Mouse (Mus musculus) kidney, adult 8-10 months (tissue): ENCODE measurements around the gene Gm44502.

Source experiments
- DNase-seq, 2 experiments: peaks; one replicate each; pipeline ENCODE4 v3.0.0; 2022

Gene Gm44502

DNA sequence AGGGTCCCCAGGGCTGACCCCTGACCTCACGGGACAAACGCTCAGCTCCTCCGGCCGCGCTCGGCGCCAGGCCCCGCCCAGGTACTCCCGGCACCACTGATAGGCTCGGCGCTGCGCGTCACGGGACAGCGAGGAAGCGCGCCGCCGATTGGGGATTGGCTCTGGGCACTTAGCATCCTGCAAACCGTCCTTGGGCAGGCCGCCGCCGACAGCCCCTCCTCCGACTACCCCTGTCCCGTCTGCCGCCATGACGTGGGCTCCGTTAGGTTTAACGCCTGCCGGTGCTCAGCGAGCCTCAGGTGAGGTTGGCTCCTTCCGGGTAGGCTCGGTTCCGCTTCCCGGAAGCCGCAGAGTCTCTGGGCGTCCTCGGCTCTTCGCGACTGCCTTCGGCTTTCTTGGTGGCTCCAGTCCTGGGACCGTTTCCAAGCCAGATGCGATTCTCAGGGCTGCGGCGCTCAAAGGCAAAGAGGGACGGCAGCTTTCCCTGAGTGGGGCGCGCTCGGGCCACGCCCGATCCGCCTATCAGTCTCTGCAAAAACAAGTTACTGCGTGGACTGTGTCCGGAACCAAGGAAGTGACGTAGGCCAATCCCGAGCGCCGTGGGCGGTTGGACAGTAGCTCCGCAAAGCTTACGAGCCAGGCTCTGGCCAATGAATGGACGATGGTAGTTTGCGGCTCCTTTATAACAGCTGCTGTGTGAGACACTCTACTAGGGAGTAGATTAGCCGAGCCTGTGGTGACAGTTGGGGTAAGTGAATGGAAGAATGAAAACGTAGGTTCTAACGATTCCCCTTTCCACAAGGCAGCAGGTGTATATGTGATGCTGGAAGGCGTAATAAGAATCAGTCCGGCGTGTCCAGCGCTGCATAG, at the start of gene Gm44502, which contains the start of the genes C730034F03Rik and Chkb:
Gm44502 (minus strand) TSS at position 345 of the 870 bp plus-strand sequence.
C730034F03Rik (plus strand) TSS at position 238 of the 870 bp plus-strand sequence.
Chkb (minus strand) TSS at position 557 of the 870 bp plus-strand sequence.
- peak; percentile 93 to 94 for DNase-seq

DNA sequence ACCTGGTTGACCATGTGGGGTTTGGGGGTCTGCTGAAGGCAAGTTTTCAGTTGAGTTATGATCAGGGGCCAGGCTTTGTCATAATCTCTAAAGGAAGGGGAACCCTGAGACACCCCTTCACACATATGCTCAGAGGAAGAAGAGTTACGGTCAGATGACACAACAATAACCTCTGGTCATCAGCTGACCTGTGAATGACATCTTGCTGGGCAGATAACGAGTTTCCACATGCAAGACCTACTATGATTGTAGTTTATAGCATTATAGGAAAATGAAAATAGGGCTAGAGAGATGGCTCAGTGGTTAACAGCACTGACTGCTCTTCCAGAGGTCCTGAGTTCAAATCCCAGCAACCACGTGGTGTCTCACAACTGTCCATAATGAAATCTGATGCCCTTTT, 49.1 kb upstream of the Gm44502 start:
- DNase-seq = no peak

DNA sequence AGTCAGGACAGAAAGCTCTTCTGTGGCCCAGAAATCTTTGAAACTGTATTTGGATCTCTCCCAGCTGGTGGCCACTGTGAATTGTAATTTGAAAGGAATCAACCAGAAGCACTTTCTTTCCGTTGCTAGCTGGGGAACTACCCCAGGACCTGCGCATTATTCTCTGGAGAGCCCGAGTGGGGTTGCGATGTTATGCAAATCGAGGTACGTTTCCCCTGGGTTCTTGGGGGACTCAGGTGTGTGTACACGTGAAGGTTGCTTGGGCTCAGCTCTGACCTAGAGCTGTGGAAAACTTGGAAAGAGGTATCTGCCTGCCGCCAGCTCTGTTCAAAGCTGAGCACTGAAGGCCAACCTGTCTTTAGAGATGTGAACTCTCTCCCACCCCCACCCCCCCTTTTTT, 48.3 kb upstream of the Gm44502 start:
- no peak for DNase-seq

DNA sequence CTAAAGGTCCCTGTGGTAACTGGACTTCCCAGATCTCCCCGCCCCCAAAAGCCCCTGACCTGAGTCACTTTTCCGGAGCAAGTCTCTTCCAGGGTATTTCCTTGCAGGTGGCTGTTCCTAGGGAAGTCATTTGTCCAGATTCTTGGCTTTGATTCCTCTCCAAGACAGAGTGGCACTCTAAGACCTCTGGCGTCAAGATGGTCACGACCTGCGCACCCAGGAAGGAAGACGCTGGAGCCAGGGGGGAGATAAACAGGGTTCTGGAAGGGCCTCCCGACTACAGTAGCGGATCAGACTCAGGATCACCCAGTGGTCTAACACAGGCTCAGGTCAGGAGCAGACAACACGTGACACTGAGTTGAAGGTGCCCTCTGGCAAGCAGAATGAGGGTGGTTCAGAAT, 47.6 kb upstream of the Gm44502 start, which contains the start of gene Arsa:
Arsa (minus strand) TSS at position 335 of the 401 bp plus-strand sequence.
- DNase-seq = peak; percentile 53 to 64

DNA sequence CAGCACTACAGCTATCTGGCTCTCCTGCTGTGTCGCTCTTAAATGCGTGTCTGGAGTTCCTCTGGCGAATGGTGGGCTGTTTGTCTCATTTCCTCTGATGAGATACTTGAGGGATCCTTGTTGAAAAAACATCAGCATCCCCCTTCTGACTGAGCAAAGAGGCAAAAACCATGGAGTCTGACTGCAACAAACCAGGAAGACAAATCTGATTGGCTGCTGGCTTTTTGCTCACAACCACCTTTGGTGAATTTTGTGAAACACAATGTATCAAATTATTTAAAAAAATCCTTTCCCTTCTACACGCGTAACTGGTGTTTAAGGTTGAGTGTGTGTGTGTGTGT, 46.9 kb upstream of the Gm44502 start:
- DNase-seq = no peak

DNA sequence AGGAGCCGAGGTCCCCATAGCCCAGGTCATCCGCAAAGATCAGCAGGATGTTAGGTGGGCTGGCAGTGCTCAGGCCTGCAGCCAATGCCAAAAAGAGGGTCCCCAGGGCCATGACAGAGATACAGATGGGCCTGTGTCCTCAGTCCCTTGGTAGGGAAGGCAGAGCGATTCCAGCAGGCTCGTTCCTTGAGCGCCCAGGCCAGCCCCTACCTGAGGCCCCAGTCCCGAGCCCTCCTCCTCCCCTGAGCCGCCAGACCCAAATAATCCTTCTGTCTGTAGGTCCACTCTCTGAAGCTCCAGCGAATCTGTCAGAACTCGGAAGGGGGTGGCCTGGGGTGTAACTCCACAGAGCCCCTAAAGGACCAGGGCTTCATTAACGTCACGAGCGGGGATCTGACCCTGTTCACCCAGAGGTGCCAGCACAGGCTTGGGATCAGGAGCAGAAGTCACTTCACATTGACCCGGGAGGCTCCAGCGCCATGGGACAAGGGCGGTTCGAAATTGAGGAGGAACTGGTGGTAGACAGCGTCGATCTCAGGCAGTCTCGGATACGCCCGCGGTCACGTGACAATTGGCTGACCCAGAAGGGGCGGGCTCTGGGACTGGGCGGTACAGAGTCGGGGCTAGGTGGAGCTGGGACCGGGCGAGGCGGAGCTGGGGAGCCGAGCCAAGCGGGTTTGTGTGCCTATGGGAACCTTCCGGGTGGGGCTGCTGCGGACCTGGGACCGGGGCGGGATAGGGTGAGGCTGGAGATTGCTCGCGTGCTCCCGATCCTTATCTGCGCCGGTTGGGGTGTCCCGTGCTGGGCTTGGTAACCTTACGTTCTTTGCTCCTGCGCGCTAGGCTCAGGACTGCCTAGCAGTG, 46.3 kb upstream of the Gm44502 start:
- peak; percentile 94 for DNase-seq

DNA sequence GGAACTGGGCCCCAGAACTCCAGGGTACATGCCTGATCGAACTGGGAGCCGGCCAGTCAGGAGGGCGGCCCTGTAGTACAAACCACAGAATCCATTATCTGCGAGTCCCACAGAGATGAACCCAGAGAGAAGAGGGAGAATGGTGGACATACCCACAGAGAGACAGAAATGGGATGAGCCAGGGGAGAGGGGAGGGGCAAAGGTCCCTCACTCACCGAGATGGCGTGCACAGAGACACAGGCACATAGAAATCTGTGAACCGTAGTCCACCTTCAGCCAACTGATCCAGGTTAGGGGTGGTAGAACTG, 45.8 kb upstream of the Gm44502 start:
- no peak for DNase-seq

DNA sequence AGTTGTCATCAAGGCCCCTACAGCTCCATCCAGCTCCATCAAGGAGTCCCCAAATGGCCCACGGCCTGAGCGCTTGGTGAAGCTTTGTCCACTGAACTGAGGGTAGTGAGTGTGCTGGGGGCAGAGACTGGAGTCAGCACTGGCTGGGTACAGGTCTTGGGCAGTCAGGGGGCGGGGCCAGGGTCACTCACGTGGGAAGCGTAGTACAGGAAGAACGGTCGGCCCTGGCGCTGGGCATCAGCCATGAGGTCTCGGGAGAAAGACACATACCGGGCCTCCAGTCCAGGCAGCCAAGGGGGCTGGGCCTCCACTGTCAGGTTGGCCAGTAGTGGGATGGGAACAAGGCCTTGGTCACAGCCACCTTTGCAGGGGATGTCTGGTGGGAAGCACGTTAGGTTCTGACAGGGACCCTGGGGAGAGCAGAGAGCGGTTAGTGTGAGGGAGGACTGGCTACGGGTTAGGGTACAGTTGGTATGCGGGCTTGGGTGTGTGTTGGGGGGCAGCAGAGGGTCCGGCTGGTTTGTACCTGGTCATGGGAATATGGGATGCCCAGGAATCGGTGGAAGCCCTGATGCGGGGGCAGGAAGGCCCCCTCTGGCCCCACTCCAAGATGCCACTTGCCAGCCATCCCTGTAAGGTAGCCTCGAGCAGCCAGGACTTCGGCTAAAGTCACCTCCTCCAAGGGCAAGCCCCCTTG, 45.2 kb upstream of the Gm44502 start:
- no peak for DNase-seq

DNA sequence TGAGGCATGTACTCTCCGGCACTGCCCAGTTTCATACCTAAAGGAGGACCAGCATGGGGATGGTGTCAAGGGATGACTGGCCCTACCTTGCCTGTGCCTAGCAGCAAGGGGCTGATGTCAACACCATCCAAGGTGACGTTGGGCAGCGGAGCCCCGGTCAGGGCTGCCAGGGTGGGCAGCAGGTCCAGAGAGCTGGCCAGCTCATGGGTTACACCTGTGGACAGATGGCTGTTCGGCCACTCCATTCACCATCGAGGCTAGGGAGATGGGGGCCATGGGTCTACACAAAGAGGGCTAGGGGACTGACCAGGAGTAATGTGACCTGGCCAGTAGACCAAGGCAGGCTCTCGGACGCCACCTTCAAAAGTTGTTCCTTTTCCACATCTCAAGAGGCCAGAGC, 44.4 kb upstream of the Gm44502 start:
- DNase-seq = no peak

DNA sequence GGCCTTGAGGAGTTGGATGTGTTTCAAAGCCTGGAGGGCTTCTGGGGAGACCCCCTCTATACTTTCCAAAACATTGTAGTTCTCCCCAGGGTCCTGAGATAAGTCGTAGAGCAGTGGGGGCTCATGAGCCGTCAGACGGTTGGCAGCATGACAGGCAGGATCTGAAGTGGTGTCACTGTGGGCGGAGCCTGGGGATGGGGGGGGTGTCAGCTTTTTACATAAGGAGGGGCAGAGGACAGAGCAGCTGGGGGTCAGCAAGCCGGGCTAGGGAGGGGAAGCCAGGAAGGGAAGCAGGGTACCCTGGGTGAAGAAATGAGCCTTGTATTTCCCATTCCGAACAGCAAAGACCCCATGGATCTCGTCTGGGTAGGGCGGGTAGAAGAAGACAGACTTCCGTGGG, 43.9 kb upstream of the Gm44502 start:
- no peak for DNase-seq

DNA sequence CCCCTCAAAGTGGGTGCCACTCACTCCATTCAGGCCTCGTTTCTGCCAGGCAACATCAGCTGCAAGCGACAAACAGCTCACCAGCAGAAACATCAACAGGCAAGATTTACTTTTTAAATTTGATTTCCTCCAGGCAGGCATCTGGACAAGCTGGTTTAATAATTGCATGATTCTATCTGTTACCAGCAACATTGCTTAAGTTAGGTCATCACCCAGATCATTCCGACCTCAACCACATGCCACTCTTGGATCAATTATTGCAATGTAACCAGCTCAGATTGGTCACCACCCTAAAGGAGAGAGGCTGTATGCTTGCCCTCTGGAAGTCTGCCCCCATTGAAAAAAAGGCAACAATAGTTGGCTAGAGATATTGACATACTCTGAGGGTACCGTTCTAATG, 42.0 kb upstream of the Gm44502 start:
- DNase-seq = no peak

DNA sequence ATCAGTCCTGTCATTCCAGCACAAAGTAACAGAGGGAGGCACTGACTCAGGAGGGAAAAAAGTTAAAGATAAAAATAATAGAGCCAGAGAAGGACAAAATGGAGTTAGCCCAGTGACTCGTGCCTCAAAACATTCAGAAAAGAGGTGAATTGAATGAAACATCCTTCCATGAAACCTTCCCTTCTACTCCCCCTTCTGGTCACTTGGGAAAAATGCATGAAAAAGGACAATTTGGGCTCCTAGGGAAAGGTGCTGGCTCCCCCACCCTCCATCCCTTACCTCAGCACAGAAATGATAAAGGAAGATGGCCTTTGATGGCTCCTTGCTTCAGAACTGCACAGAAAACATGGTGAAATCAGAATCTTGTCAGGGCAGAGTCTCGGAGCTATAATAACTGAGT, 39.1 kb upstream of the Gm44502 start:
- no peak for DNase-seq

DNA sequence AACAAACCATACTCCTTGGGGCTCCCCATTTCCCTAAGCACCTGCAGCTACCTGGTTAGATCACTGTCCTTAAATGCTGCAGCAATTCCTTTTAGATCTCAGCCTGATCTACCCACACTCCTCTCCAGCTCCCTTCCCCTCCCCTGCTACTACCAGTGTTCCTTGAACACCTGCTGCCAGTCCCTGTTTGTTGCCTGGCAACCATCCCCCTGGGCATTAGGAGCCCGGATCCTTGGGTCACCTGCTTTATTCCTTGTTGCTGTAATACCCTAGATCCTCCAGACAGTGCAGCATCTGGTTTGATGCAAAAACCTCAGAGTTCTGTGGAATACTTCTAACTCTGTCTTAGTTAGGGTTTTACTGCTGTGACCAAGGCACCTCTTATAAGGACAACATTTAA, 35.6 kb upstream of the Gm44502 start:
- no peak for DNase-seq

DNA sequence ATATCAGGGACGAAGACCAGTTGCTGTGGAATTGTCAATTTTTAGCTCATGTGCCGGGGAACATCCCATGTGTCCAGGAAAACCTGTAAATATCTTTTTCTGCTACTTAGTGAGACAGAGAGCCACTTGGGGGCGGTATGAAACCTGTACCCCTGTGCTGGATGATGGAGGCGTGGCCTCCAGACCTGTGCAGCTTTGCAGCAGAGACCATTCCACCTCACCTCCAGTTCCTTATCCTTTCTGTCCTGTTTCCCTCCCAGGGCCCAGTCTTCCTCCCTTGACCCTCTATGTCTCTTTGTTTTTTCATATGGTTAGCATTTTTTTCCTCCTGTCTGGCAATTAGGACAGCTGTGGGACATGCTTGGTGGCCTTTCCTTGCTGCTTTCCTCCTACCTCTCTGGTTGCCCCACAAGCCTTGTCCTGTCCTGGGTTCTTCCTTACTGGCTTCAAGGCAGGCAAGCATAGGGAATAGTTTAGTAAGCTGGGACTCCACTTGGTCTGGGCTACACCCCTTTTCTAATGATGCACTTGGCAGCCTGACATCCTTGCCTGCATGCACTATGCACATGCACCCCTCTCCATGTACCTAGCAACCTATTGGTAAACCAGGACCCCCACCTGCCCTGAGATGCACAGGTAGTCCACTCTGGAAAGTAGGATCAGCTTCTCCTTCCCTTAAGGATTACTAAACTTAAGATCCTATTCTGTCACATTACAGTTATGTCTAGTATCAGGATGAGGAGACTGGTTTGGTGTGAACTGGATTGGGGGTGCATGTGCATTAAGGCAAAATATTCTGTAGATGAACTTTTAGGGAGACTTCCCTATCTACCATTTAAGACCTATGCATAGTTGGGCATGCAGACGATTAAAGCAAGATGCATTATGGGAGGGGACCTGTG, 34.1 kb upstream of the Gm44502 start:
- no peak for DNase-seq

DNA sequence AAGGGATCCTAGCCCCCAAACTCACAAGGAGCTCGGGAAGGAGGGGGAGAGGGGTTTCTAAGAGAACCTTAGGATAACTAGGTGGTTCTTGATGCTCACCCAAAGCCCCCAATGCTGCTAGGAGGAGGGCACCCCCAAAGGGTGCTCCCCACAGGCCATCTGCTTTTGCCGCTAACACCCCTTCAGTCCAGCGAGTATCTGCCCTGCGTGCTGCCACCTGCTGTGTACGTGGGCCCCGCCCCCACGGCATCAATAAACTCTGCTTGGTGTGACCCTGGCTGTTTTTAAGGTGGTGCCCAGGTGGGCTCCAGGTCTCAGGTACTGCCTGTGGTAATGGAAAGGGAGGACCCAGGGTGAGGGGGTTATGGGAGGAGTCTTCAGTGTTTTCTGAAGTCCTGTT, 32.7 kb upstream of the Gm44502 start:
- DNase-seq = no peak

DNA sequence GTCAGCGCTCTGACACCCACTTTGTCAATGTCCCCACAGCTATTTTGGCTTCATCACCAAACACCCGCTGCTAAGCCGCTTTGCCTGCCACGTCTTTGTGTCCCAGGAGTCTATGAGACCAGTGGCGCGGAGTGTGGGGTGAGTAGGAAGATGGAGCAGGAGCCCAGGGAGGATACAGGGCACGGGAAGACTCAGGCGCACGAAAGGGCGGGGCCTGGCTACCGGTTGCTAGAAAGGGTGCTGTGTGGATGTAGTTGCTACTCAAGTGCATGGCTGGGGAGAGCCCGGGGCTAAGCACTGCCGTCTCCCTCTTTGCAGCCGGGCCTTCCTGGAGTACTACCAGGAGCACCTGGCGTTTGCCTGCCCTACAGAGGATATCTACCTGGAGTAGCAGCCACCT, 31.8 kb upstream of the Gm44502 start:
- DNase-seq = no peak

DNA sequence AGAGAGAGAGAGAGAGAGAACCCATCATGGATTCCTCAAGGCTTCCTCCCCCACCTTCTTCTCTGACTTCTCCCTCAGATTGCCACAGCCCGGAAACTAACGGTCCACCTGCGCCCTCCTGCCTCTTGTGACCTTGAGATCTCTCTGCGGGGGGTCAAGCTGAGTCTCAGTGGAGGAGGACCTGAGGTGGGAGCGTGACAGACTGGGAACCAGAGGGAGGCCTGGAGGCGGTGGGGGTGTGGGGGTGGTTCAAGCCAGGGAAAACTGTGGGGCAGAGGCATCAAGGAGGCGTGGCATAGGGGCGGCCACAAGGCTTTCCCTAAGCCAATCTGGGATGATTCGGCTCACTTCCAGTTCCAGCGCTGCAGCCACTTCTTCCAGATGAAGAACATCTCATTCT, 30.8 kb upstream of the Gm44502 start:
- no peak for DNase-seq

DNA sequence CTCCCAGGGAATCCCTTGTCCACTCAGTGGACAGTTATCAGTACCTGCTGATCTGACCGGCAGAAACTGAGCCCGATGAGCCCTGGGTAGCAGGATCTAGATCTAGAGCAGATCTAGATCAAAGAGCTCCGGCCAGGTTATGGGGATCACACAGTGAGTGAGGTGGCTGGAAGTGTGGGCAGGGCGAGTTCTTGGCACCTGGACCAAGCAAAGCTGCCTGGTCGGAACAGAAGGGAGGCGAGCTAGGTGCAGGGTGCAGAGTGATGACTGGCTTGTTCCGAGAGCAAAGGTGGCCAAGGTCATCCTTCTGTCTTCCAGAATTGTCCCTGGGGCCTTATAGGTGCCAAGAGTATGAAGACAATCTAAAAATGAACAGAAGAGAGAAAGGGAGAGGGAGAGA, 30.3 kb upstream of the Gm44502 start:
- no peak for DNase-seq

DNA sequence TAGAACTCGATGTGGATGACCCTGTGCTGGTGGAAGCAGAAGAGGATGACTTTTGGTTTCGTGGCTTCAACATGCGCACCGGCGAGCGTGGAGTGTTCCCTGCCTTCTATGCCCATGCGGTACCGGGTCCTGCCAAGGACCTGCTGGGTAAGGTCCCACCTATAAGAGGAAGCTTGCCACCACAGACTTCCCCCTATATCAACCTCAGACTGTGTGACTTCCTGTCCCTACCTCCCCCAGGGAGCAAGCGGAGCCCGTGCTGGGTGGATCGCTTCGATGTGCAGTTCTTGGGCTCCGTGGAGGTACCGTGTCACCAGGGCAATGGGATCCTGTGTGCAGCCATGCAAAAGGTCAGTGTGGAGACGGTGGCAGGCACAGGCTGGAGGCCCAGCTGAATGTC, 29.4 kb upstream of the Gm44502 start:
- no peak for DNase-seq

DNA sequence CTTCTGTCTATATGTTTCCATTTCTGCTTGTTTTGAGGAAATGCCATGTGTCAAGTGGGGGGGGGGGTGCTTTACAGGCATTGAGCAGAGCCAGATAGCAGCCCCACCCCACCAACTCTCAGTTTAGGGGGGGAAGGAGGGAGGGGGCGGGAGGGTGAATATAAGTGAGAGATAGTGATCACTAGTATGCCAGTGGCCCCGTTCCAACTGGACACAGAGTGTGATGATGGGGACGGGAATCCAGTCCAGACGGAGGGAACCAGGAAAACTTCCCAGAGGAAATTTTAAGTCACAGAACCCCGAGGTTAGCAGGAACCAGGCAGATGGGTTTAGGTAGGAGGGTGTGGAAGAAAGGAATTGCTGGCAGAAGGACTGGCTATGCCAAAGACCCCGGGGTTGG, 26.1 kb upstream of the Gm44502 start:
- DNase-seq = no peak

DNA sequence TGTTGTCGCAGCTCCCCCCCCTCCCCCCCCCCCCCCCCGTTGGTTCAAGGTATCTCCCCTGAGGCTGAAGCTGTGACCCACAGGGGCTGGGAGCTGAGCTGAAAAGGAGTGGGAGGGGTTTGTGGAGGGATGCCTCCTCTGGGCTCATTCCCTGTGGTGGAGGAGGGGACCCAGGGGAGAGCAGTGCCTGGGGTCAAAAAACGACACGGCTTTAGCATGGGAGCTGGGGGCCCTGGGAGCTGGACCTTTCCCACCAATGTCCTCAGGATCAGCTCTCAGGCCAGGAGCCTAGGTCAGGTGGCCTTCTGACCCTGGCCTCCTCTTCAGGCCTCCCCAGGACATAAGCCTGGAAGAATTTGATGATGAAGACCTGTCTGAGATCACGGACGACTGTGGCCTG, 25.4 kb upstream of the Gm44502 start:
- no peak for DNase-seq

DNA sequence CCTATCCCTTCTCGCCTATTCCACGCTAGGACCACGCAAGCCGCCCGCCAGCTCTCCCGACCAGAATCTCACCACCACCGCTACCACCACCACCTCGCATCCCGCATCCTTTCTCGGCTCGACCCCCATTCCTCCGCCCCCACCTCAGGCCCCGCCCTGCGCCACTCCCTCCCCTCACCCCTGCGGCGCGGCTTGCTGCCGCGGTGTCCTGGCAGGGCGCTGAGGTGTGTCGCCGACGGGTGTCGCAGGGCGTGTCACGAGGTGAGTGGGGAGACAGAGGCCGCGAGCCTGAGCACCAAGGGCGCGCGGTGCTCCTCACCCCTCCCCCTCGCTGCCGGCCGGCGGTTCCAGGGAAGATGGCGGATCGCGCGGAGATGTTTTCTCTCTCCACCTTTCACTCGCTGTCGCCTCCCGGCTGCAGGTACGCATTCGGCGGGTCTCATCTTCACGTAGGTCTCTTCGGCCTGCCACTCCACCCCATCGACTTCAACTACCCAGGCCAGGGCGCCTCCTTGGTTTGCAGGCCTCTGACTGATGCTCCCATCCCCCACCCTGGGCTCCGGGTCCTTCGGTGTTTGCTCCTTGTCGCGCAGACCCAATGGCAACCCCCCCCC, 24.5 kb upstream of the Gm44502 start, which contains the start of gene Mapk8ip2:
Mapk8ip2 (plus strand) TSS at position 49 of the 614 bp plus-strand sequence.
- DNase-seq = no peak
